Mouse (Mus musculus) thymus, postnatal 36 days (tissue): ENCODE data around the gene Gm20388.

Experiments used
- DNase-seq, 2 experiments: peaks; one replicate each; pipeline ENCODE4 v3.0.0; 2022; ENCODE audit warnings: mixed read lengths in 2 of 2

Gm20388 gene

DNA sequence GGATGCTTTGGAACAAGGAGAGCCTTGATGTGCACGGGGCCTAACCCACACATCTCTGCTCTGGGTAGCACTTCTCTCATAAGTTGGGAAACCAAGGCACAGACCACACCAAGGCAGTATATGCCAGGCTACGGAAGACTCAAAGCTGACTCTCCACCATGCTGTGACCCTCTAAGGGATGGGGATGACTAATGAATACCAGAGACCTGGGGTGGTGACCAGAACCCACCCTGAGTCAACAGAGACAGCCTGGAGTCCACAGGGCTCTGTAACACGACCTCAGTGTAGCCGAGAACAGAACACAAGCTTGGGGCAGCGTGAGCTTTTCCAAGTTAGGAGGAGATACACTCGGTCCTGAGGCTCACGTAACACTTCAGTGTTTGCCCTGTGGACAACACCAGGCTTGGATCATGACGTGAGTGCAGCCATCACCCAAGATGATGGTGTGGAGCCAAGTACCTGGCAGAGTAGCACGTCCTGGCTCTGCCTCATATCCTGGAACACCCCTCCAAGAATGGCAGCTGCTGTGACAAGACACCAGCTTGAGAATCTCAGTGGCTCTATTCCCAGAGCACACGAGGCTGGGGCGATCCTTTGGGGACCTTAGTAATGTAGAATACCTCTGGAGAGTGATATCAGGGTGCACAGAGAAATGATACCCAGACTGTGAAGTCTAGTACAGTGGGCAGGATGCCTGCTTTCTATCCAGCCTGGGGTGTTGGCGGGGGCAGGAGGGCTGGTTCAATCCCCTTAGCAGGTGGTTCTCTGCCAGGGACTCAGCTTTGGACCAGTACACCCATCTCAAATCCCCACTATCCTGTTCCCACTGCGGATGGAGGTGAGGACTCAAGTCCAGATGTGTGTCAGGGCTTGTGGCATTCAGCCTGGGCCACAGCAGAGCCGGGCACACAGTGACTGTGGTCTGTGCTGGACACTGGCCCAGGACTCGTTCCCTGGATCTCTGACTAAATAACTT is 1979.5 kb downstream of the Gm20388 start:
- DNase-seq, result no peak

DNA sequence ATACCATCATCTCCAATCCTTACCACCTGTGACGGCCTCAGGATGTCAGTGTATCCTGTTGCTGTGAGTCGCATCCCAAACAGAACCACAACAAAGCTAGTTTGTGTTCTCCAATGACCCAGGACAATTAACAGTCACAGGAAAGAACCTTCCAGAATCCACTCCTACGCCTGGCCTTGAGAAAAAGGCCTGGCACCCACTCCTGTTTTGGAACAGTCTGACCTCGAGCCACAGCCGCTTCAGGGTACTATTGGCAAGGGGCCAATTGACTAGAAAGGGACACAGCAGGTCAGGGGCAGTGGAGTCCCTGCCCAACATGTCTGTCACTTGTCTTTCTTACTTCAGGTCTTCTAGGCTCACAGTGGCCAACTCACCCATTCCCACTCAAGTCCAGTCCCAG is 1982.2 kb downstream of the Gm20388 start:
- DNase-seq, result no peak

DNA sequence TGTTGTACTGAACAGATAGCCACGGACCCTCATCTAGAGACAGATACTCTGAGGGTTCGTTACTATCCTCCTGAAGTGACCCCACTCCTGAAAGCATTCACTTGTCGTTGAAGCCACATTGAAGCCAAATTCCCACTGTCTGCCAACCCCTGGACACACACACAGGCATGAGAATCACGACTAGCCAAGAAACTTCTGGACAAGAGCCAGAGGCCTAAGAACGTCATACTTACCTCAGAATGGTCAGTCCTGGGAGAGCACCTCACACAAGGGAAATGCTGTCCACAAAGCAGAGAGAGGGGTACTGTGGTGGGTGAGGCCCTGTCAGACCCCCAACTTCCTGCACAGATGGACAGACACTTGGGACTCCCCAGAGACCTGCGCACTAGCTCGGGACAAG is 1985.3 kb downstream of the Gm20388 start:
- no peak for DNase-seq

DNA sequence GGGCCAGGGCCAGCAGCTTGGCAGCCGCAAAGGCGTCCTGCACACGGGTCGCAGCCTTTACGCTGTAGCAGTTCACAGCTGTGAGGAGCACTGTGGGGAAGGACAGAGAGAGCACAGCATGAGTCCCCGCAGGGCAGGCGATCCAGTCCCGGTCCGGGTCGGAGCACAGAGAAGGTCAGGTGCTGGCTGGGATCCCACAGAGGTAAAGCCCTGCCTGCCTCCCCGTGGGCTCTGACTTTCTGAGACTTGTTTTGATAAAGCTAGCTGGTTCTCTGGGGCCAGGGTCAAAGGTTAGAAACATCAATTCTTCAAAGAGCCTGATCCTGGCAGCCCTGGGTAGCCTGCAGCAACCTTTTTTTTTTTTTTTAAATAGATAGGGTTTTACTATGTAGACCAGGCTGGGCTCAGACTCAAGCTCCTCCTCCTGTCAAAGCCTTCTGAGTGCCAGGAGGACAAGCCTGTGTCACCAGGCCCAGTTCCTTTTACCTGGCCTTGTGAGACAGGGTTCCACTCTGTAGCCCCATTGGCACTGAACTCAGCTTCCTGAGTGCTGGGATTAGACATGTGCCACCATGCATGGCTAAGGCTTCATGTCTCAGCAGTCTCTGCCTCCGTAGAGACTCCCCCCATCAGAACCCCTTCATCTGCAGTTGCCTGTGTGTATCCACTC is 1986.0 kb downstream of the Gm20388 start:
- no peak for DNase-seq

- DNase-seq, result no peak
Observed at GRCm38 (mm10) chr8:121897205-121897604, 1986.6 kb downstream of the Gm20388 start.

DNA sequence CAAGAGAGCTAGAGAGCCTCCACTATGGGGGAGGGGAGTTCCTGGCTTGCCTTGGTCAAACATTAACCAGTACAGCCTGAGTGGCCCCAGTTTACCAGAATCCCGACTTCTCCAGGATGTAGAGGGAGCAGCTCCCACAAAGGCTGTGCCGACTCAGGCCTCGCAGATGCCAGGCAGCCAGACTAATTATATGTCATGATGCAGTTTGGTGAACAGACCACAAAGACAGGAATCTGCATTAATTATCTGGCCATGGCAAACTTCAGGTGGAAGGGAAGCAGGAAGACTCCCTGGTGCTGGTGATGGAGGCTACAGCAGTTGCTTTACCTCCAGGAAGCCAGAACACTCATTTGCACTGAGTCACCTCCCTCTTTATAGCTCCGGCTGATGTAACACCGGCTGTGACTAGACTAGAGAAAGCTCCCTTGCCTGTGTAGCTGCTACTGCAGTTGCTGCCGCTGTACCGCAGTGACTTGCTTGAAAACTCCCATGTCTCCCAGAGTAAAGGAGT is 1987.3 kb downstream of the Gm20388 start:
- DNase-seq, result no peak

GRCm38 (mm10) chr8:121898401-121898931 is 1987.8 kb downstream of the Gm20388 start:
- DNase-seq, result peak; percentile 6 to 40

GRCm38 (mm10) chr8:121899180-121900044 is 1988.8 kb downstream of the Gm20388 start:
- no peak for DNase-seq

DNA sequence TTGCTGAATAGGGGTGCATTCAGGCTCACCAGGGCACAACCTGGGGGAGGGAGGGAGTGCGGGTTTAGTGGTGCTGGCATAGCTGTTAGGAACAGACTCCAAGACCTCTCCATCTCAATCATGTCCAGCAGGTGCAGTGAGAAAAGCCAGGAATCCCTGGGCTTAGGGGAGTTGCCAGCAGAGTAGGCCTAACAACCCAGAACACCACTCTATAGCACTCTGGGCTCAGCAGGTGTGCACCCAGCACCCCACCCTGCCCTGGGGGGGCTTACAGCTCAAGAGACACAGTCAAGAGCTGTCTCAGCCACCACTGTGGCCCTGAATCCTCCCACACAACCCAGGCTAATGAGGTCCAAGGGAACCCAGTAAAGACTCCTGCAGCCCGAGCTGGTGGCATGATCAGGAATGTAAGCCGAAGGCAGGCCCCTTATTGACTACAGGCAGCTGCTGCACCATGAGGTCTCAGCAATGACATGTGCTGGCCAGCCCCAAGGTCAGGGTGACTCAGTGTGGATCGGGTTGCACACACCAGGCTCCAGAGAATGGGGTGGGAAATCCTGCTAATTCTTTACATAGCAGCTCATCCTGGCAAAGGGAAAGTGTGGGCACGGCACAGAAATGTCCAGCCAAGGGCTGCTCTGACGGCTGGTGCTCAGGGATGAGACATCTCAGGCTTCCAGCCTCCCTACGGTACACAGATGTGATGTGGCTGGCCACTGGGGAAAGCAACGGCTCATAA is 1991.0 kb downstream of the Gm20388 start:
- no peak for DNase-seq

- no peak for DNase-seq
Observed at GRCm38 (mm10) chr8:121903977-121904376, 1993.3 kb downstream of the Gm20388 start.

GRCm38 (mm10) chr8:121904999-121905398 is 1994.4 kb downstream of the Gm20388 start:
- DNase-seq, result no peak

DNA sequence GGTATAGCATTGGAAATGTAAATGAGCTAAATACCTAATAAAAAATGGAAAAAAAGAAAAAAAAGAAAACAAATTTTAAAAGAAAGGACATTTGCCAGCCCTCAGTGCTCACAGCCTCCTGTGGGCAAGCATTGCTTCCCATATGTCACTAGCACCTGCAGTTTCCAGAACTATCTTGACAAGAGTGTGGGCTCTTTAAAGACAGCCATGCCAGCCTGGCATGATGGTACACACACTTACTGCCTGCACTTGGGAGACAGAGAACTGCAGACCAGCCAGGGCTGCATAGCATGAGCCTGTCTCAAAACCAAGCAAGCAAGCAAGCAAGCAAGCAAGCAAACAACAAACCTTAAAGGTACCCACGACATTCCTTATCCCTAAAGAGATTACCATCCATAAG is 1994.8 kb downstream of the Gm20388 start:
- no peak for DNase-seq

GRCm38 (mm10) chr8:121905864-121906263 is 1995.2 kb downstream of the Gm20388 start:
- DNase-seq, result no peak

GRCm38 (mm10) chr8:121906542-121907512 is 1996.2 kb downstream of the Gm20388 start:
- peak; percentile 16 to 34 for DNase-seq

DNA sequence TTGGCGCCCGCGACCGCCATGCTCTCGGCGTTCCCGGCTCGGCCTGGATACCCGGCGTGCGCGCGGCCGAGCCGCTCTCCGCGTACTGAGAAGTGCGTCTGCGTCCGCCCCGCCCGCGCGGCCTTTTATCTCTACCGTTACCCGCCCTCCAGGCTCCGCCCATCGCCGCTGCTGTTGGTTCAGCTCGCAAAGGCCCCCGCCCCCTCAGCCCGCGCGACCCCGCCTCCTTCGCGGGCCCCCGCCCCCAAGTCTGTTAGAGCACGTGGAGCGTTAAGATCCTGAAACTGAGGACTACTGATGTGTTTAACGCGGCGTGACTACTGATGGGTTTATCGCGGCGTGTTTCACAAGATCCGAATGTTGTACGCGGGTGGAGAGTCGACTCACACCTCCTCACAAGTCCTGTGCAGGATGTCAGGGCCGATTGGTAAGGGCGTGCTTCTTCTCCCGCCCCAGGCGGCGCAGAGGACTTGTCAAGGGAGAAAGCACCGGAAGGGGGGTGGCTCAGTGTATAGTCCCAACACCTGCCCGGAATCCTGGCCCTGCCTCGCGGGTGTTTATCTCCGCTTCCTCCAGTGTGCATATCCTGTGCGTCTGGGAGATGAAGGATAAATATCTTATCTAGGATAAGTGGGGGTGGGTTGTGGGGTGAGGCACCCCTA is 1997.1 kb downstream of the Gm20388 start, which contains the start of gene Slc7a5:
Gene Slc7a5, minus strand, starts transcription at position 108 of the 662 bp plus-strand sequence.
- DNase-seq, result peak; percentile 98

GRCm38 (mm10) chr8:121908378-121909147 is 1997.9 kb downstream of the Gm20388 start:
- peak in 1 of 2 experiments; percentile 19 for DNase-seq

DNA sequence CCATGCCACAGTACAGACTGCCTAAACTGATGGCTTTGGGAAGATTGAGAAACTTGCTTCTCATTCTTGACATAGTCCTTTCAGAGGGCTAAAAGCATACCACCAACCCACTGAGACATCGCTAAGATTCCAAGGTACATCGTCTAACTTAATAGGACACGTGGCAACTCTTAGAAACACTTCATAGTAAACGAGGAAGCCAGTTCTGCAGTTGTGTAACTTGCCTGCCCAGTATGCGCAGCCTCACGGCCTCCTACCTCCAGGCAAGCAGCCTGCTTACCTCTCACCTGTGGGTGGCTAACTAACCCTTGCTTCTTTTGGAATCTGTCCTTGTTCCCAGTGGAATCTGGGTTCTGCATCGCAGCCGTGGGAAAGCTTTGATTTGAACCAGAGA is 1998.5 kb downstream of the Gm20388 start:
- DNase-seq, result no peak

DNA sequence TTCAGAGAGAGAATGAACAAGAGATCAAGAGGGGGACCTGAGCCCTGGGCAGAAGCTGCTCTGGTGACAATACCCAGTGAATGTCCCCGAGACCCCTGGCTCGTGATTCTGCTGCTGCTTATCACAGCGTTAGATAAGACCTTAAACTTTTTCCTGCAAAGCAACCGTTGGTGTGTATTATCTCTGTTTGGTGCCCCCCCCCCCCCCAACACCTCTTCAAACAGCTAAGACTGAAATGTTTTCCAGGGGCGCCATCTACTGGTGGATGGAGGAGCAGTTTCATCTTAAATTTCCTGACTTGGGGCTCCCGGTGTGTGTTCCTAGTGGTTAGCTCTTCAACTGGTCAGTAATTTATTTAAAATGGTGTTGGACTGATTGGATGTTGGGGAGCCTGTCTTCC is 1999.0 kb downstream of the Gm20388 start:
- DNase-seq, result peak; percentile 68 to 73

DNA sequence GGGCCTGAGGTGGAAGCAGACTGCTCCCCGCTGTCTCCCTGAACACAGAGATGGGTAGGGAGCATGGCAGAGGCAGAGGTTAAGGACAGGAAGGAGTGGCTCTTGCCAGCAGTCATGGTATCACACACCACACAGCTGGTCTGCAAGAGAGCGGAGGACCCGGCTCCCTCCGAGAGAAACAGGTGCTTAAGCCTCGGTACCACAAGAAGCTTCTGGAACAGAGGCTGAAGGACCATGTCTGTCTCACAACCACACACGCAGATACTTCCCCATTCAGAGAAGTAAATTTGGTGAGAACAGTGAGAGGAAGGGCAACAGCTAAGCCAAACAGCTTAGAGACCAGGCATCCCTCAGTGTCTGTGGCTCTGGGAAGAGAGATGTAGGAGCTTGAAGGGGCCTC is 2000.8 kb downstream of the Gm20388 start:
- DNase-seq, result no peak
